Mouse (Mus musculus) adrenal gland, postnatal 36 days (tissue): ENCODE results near the gene Taf11. TPM values are rescaled to one million over a fixed set of nuclear protein-coding genes. Genes with fewer than 3 reads are reported as not detected.

Experiments used
- DNase-seq, 2 experiments: peaks; one replicate each; pipeline ENCODE4 v3.0.0; 2021; ENCODE audit warnings: mixed read lengths in 1 of 2
- total RNA-seq, 2 experiments: library from RNA; stranded (reverse); gene quantifications; 2 replicates each; pipeline ENCODE4 v1.2.3; 2021

Taf11 gene
- total RNA-seq, 2 experiments from 2014 or later, result 29.5 to 31.4 TPM

DNA sequence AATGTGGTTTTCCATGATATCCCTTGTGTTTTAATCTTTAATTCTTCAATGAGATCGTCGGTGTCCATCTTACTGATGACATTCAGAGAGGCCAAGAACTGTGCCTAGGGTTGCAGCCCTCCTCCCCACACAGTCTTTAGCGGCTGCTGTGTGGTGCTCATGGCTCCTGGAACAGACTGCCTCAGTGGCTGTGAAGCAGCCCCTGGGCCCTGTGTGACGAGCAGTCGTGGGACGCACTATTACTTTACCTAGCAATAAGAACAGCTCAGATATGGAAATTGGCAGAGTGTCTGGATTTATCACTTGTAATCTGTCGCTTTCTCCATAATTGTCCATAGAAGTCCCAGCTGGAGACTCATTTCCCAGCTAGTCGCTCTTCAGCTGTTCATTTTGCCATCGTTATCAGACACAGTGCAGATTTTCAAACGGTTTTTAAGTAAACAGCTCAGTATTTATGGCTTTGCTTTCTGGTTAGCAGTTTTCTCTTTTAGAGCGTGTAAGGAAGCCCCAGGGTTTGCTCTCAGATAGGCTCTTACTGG is 12.6 kb upstream of the Taf11 start:
- no peak for DNase-seq

DNA sequence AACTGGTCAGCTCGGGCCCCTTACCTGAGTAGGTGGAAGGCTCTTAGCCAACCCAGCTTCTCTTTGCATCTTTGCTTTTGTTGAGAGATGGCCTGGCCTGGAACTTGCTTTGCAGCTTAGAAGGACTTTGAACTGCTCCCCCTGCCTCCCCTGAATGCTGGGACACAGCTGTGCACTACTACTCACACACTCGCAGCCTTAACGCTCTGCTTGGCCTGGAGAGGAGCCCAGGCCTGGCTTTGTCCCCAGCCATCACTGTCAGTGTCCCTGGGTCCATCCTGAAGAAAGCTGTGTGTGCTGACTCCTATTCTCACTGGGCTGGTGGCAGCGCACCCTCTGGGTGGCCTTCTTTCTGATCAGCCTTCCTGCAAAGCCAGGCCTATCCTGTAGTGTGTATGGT is 11.0 kb upstream of the Taf11 start:
- no peak for DNase-seq

DNA sequence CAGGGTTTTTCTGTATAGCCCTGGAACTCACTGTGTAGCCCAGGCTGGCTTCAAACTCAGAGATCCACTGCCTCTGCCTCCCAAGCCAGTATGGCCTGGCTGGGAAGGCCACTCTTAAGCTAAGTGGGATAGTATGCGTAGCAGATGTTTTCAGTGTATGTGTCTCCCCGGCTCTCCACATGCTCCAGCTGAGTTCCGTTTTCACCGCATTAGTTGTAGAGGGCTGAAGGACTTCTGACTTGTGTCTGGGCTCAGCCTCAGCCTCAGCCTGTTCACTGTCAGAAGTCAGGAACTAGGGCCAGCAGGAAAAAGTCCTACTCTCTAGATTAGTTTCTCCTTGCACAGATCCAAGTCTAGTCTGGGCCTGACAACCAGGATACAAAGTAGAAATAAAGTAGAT is 6.7 kb upstream of the Taf11 start:
- no peak for DNase-seq

DNA sequence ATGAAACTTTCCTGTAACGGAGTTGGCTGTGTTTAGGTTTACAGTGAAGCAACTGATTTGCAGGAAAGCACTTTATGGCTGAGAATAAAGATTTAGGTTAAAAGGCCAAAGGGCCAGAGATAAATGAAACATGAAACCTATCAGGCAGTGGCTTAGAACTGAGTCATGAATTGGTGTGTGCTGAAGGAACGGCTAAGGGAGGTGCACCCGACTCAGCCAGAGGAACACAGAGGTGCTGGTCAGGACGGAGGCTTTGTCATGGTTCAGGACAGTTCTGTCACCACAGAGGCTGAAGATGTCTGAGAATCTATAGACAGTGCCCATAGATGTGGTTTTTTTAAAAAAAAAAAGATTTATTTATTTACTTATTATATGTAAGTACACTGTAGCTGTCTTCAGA is 5.1 kb upstream of the Taf11 start:
- DNase-seq, result no peak

DNA sequence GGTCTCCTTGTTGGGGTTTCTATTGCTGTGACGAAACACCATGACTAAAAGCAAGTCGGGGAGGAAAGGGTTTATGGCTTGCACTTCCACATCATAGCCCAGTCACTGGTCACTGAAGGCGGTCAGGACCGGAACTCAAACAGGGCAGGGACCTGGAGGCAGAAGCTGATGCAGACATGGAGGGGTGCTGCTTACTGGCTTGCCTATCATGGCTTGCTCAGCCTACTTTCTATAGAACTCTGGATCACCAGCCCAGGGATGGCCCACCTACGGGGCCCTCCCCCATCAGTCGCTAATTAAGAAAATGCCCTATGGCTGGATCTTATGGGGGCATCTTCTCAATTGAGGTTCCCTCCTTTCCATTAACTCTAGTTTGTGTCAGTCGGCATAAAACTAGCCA is 1.7 kb upstream of the Taf11 start:
- DNase-seq, result no peak

DNA sequence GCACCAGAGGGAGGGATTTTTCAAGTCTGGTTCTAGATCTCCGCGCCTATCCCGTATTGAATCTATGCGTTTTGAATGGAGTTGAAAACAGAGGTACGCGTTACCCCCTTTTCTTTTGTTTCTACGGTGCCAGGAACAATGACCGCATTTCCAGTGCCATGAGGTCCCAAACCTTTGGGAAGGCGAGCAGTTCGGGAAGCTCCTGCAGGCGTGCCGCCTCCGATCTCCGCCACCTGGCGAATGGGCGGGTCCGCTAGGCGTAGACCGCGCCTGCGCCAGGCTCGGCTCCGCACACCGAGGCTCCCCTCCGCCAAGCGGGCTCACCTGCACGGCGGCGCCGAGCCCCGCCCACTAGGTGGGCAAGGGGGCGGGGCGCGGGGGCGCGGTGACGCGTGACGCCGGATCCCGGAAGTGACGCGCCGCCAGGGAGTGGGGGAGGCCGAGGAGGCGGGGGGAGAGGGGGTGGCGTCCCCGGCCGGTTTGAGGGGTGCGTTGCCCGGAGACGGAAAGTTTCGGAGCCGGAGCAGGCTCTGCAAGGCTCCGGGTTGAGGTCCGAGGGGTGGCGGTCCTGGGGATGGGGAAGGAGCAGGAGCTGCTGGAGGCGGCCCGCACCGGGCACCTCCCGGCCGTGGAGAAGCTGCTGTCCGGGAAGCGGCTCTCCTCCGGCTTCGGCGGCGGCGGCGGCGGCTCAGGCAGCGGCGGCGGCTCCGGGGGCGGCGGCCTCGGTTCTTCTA is 589 bp downstream of the Taf11 start, which contains the start of gene Anks1:
TSS of gene Anks1 (plus strand) at position 419 of the 734 bp plus-strand sequence.
- DNase-seq, result peak; percentile 92 to 94

DNA sequence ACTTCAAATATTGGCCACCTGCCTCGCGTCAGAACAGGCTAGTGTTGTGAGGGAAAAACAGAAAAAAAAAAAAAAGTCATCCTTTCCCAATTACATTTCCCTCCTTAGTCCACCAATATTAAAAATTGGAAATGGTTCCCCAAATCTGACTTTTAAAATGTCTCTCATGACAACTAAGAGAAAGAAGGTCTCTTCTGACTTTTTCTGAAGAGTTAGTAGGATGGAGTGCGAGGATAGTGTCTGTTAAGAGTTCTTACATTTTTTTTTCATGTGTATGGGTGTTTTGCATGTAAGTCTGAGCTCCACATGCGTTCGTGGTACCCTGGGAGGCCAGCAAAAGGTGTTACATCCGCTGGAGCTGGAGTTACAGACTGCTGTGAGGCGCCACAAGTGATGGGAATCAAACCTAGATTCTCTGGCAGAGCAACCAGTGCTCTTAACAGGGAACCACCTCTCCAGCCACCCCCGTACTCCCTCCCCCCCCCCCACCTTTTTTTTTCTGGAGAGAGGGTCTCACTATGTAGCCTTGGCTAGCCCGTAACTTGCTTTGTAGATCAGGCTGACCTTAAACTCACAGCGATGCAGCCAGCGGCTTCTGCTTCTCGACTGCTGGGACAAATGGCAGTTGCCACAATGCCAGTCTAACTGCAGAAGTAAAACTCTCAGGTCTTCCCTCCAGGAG is 1.3 kb downstream of the Taf11 start:
- DNase-seq, result peak in 1 of 2 experiments; percentile 35

DNA sequence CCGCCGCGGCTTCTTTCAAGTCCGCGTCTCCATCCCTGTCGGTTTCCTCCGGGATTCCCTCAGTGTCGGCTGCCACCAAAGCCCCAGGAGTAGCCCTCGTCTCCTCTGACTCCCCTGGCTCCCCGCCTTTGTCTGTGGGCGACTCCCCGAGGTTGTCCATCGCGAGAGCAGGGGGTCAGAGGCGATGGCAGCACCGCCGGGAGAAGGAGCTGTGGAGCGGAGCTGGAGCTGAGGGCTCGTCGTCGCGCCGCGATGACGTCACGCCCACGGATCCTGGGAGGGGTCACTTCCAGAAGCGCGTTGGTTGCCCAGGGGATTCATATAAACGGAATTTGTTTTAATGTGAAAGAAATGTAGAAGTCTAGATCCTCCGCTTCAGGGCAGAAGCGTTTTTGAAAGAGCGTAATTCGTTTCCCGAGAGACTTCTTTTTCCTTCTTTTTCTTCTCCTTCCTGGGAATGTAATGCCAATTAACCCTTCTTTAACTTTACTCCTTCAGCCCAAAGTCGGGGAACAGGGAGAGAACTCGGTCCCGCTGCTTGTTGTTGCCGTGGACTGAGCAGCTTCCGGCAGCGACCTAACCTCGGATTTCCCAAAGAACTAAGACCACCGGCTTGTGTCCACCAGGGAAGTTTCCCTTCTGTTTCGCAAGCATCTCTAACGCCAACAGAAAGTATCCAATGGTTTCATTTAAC is 2.0 kb downstream of the Taf11 start:
- DNase-seq, result peak; percentile 96

DNA sequence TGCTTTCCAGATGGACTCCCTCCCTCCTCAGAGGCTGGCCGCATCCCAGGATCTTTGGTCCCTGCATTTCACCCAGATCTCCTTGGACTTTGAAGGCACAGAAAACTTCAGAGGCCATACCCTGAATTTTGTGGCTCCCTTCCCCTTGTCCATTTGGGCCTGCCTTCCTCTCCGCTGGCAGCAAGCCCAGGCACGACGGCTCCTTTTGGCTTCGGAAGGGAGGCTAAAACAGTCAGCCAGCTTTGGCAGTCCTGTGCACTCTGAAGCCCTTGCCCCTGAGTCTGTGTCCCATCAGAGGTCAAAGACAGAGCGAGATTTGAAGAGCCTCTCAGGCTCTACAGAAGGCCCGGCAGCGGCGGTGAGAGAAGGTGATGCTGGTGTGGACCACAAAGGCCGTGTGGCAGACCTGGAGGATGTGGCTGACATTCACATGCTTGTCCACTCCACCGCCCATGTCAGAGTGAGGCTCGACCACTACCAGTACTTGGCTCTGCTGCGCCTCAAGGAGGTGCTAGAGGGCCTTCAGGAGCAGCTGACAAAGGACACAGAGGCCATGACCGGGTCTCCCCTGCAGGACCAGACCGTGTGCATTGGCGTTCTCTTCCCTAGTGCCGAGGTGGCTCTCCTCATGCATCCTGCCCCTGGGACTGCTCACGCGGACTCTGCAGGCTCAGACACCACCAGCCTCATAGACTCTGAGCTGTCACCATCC is 23.0 kb downstream of the Taf11 start:
- peak; percentile 48 to 73 for DNase-seq

DNA sequence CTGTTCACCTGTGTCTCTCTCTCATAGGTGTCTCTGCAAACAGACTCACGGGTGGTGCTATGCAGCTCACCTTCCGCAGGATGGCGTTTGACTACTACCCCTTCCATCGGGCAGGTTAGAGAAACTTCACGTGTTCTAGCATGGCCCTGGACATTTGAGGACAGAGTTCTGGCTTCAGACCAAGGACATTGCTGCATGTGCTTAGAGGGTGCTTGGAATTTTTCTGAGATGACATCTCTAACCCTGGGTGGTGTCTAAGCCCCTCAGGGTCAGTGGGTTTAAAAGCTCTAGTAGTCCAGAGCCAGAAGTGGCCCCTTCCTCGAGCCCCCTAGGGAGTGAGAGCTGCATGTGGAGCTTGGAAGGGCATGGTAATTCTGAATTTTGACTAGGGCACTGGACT is 25.6 kb downstream of the Taf11 start:
- DNase-seq, result no peak

DNA sequence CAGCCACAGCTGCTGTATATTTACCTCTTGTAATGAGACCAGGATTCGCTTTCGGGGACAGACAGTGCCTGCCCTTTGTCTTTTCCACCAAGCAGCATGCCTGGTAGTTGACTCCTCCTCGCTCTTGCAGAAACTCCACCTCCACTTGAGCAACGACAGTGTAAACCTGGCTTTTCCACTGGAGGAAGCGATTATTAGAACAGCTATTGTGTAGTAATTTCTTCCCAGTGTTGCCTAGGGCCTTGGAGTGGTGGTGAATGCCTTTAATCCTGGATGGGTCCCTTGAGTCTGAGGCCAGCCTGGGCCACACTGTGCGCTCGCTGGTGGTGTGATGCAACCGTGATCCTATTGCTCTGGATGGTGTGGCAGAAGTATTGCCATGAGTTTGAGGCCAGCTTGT is 26.5 kb downstream of the Taf11 start:
- peak; percentile 14 to 22 for DNase-seq

DNA sequence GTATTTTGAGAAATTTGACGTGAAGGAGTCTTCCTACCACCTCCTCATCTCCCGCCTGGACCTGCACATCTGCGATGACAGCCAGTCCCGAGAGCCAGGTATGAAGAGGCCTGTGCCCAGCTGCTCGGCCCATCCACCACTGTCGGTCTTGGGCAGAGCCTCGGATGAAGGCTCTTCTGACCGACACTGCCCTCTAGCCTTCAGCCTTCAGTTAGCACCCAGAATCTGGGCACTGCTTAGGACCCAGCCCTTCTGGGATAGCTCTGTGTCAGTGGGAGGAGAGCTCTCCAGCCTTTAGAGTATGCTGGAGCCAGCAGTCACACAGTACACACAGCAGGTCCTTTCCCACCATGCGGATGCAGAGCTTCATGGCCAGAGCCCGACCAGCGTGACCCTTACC is 28.1 kb downstream of the Taf11 start:
- peak; percentile 55 to 61 for DNase-seq

DNA sequence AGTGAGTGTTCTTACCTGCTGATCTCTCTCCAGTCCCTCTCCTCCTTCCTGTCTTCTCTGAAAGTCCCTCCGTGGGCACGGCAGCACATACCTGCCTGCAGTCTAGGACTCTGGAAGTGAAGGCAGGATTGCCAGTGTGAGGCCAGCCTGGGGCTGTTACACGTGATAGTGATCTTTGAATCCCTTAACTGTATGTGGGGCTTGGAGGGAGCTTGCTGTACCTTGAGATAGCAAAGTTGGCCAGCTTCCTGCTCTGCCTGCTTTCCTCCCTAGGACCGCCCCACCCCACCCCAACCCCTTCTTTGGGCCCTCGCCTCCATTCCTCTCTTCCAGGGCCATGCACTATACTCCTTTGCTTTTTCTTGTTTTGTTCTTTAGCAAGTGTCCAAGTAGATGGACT is 35.1 kb downstream of the Taf11 start:
- no peak for DNase-seq

DNA sequence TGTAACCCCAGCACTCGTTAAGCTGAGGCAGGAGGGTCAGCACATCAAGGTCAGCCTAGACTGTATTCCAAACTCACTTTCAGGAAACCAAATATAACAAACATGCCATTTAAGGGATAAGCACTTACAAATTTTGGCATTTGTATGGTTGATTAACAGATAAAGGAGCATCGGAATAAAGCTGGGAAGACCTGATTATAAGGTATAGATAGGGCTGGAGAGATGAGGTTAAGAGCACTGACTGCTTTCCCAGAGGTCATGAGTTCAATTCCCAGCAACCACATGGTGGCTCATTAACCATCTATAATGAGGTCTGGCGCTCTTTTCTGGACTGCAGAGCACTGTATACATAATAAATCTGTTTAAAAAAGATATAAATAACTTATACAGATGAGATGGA is 36.1 kb downstream of the Taf11 start:
- no peak for DNase-seq

DNA sequence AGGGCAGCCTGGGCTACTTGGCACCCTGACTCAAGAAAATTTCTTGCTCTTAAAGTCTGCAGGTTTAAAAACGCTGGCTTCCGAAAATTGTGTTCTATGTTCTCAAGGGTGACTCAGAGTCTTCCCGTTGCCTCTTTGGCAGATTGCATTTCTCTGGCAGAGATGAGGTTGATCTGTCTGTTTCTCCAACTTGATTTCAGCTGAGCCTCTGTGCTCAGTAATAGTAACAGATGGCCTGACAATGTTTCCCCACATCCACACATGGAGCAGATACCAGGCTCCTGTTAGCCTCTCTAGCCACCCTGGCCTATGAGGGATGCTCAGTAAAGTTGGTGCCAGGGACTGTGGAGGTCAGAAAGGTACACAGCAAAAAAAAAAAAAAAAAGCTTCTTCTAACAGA is 37.8 kb downstream of the Taf11 start:
- DNase-seq, result no peak

DNA sequence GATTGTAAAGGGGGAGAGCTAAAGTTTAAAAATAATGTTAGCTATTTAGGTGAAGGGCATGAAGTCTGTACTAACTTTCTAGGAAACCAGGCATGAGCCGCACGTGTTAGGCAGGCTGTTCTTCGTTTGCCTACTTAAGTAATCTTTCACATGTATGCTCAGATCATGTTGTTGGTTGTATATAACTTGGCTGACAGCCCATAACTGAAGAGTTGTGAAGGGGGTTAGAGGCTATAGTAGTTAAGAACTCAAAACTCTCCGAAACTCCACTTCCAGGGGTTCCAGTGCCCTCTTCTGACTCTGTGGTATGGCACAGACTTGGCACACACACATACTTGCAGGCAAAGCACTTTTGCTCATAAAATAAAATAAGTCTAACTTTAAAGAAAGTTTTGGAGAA is 42.9 kb downstream of the Taf11 start:
- no peak for DNase-seq

DNA sequence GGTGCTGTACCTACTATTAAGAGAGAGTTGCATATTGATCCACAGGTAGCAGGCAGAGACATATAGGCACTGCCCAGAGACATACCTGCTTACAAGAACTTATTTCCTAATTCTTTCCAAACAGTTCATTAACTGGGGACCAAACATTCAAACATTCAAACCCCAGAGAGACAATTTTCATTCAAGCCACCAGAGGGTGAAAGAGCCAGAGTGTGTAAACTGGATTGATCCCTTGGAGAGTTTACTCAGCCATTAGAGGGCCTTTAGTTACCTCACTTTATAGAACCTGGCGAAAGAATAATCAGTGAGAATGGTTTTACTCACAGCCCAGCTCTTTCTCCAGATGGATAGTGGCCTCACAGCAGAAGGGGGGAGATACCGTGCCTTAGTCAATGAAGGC is 44.2 kb downstream of the Taf11 start:
- DNase-seq, result no peak

DNA sequence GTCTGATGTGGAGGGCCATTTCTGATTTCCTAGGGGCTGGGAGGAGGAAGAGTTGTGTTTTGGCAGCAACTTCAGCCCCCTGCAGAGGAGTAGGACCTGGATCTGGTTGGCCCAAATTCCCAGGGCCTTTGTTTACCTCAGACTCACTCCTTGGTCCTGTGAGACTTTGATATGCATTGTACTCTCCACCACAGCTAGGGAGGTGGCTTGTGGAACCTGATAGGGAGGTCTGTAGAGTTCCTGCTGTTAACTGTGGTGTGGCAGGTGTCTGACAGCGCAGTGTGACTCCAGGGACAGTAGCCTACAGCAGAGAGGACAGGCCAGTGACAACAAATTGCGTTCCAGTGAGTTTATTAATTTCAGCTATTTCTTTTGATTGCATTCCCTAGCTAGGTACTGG is 50.5 kb downstream of the Taf11 start:
- DNase-seq, result no peak

DNA sequence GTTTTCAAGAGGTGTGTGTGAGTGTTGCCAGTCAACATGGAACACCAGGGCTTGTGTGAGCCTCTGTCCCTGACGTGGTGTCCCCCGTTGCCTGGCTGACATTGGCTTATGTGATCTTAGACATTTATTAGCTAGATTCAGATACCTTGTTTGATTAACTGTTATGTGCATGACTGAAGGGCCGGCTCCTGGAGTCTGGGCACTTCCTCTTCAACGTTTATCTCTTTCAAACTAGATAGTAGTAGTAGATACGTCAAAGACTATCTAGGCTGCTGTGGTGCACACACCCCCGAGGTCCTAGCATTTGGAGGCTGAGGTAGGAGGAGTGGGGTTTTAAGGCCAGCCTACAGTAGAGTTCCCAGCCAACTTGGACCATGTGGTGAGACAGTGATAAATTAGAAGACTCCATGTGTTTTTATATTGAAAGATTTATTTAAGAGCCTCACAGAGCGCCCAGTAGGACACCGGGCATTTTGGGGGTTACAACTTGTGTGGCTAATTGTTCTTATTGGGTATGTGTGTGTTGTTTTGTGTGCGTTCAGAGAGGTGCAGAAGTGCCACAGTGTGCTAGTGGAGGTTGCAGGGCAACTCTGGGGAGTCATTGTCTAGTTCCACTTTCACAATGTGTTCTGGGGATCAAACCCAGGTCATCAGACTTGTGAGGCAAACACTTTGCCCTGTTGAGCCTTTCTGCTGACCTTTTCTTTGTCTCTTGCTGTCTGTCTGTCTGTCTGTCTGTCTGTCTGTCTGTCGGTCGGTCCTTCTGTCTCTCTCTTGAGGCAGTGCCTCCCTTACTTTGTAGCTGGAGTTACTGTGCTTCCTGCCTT is 51.8 kb downstream of the Taf11 start:
- DNase-seq, result no peak

DNA sequence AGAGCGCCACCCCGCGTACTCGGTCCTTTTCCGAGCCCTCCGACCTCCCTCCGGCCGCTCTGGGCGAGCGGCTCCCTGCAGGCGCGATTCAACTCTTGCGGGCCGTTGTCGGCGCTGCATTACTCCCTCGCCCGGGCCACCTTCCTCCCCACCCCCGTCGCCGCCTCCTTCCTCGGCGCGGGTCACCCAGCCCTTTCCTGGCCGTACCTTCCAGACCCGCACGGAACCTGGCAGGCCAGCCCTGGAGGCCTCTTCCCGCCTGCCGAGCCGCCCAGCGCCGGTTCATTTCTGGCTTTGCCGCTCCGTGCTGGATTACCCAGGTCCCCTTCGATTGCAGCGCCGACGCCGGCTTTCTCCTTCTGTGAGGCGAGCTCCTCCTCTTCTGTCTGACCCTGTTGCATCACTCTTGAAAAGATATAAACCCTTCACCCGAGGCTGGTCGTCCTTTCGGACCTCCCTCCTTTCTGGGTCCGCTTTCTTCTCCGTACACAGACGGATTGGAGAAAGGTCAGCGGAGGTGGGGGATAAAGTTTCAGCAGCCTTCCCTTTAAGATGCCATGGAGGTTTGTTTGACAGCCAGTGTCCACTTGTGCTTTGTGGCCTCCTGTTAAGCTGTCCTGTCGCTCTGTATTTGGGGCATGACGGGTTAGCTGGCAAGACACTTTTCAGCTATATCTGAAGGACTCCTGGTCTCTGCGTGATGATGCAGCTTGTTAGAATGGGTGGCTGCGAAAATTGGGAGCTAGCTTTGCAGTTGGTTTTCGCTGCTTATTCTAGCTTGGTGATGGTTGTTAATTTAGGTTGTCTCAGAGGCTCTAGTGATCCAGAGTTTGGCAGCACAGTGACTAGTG is 52.6 kb downstream of the Taf11 start:
- DNase-seq, result peak; percentile 72 to 78
